Mouse (Mus musculus) v-Abl transformed pro-B cells (cell line): ENCODE data around the gene Csf3r.

ENCODE experiments used
- in situ Hi-C, 2 experiments: fragments of 400-800 bp; cut with MboI; formaldehyde crosslinking; loops; one replicate each; pipeline ENCODE4 v1.15.1; 2025; ENCODE audit not compliant: unreplicated experiment in 2 of 2

Csf3r gene

DNA sequence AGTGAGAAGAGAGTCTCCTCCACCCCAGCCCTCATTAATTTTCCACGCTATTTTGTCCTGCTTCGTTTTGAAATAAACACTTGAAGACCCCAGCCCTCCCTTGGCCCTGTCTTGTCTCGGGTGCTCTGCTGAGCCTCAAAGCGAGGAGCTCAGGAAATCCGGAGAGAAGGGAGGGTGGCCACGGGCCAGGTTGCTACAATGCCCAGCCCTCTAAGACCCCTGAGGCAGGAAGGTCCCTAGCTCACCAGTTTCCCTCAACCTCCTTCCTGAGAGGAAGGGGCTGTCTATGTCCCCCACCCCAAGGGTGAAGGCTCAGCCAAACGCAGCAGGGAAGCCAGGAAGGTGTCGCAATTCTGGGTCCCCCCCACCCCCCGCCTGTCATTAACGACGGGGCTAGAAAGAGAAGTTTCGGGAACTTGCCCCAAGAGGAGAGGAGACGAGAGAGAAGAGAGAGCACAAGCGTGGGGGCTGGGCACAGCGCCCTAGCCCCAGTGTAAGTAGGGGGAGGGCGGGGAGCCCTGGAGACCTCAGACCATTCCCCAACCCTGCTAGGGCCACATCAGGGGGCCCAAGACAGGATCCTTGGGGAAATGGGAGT, at the start of gene Csf3r:
Gene Csf3r (plus strand): TSS at position 248 of the 598 bp plus-strand sequence.
- in situ Hi-C loops: no loop called here

DNA sequence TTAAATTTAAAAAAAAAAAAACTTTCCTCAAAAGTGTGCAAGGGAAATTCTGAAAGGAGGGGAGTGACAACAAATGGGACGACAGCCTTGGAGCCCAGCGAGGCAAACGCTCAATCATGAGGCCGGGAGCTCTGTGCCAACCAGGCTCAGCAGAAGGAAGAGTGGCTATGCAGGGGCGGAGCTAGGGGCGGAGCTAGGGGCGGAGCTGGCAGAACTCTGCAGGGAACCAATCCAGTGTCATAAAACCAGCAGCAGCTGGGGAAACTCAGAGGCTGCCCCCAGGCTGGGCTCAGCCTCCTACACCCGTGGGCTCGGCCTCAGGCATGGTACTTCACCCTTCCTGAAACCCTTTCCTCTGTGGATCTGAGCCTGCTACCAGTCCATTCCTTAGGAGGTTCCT, 46.6 kb upstream of the Csf3r start:
- in situ Hi-C loops: loop anchor here in 1 of 2 experiments (25.0 kb wide), 1 partner anchor 1315 kb away; the partner anchor contains the start of gene Pou3f1

- in situ Hi-C loops: loop anchor here in 1 of 2 experiments (25.0 kb wide), 1 partner anchor 1321 kb away; the partner anchor contains the start of gene Pou3f1
Measured at GRCm38 (mm10) chr4:125983279-125983678, 41.1 kb upstream of the Csf3r start.

DNA sequence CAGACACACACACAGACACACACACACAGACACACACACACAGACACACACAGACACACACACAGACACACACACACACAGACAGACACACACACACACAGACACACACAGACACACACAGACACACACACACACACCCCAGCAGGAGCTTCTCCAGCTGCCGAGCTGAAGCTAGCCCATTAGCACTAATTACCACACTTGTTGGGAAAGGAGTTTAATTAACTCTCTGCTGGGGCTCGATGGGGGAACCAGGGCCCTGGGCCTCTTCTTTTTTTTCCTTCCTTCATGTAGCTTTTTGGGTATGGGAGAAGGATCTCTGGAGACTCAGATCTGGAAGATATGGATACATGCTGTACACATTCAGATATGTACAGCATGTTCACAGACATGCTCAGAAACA, 38.6 kb upstream of the Csf3r start:
- in situ Hi-C loops: loop anchor here in 1 of 2 experiments (25.0 kb wide), 1 partner anchor 1323 kb away; the partner anchor contains the start of gene Pou3f1

- in situ Hi-C loops: loop anchor here in 1 of 2 experiments (25.0 kb wide), 1 partner anchor 1325 kb away; the partner anchor contains the start of gene Pou3f1
Measured at GRCm38 (mm10) chr4:125987071-125987470, 37.3 kb upstream of the Csf3r start.

DNA sequence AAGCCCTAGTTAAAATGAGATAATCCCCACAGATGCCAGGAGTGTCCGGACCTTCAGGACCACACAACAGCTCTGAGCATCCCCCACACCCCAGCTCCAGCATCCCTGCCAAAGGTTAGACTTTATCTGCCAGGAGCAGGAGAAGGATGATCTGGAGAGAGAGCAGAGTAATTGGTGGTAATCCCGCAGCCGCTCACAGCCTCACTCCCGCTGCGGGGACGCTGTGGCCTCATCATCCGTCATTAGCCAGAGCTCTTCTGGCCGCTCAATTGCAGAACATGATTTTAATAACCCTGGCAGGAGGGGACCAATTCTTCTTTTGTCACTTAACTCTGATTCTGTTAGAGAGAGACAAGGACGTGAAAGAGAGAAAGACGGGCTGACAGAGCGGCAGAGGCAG, 35.3 kb upstream of the Csf3r start:
- in situ Hi-C loops: loop anchor here in 1 of 2 experiments (25.0 kb wide), 1 partner anchor 1327 kb away; the partner anchor contains the start of gene Pou3f1

GRCm38 (mm10) chr4:125990143-125990542, 34.2 kb upstream of the Csf3r start:
- in situ Hi-C loops: loop anchor here in 1 of 2 experiments (25.0 kb wide), 1 partner anchor 1328 kb away; the partner anchor contains the start of gene Pou3f1

GRCm38 (mm10) chr4:125992206-125992605, 32.1 kb upstream of the Csf3r start:
- in situ Hi-C loops: loop anchor here in 1 of 2 experiments (25.0 kb wide), 1 partner anchor 1330 kb away; the partner anchor contains the start of gene Pou3f1

DNA sequence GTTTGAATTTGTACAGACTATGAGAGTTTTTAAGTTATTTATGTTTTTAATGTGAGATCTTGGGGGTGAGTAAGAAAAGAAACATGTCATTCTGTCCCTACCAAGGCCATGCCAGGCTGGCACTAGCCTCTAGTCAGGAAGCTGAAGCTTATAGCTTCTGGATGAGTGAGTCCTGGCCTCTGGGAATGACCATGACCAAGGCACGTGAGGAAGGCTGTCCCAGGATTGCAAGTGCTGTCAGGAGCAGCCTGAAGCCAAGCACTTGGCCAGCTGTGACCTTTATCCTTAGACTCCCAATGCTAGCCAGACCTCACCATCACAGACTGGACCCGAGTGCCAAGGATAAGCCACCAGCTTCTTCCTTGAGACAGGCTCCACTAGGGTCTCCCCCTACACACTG, 31.4 kb upstream of the Csf3r start:
- in situ Hi-C loops: loop anchor here in 1 of 2 experiments (25.0 kb wide), 1 partner anchor 1331 kb away; the partner anchor contains the start of gene Pou3f1

DNA sequence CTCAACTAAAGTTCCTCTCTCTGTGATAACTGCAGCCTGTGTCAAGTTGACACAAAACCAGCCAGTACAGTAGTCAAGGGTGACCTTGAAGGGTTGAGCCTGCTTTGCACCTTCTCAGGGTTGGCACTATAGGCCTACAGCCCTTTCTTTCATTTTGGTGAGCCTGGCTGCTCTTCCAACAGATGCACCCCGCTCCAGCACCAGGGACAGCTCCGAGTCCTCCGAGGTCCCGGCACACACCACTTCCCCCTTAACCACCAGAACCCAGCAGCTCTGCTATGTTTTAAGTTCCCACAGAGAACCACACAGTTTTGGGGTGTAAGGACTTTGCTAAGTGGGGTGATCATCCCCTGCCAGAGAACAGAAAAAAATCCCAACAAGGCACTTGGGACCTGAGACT, 27.8 kb upstream of the Csf3r start:
- in situ Hi-C loops: loop anchor here in 1 of 2 experiments (25.0 kb wide), 1 partner anchor 1334 kb away; the partner anchor contains the start of gene Pou3f1

- in situ Hi-C loops: loop anchor here in 1 of 2 experiments (25.0 kb wide), 1 partner anchor 1336 kb away; the partner anchor contains the start of gene Pou3f1
Measured at GRCm38 (mm10) chr4:125997826-125998225, 26.5 kb upstream of the Csf3r start.

DNA sequence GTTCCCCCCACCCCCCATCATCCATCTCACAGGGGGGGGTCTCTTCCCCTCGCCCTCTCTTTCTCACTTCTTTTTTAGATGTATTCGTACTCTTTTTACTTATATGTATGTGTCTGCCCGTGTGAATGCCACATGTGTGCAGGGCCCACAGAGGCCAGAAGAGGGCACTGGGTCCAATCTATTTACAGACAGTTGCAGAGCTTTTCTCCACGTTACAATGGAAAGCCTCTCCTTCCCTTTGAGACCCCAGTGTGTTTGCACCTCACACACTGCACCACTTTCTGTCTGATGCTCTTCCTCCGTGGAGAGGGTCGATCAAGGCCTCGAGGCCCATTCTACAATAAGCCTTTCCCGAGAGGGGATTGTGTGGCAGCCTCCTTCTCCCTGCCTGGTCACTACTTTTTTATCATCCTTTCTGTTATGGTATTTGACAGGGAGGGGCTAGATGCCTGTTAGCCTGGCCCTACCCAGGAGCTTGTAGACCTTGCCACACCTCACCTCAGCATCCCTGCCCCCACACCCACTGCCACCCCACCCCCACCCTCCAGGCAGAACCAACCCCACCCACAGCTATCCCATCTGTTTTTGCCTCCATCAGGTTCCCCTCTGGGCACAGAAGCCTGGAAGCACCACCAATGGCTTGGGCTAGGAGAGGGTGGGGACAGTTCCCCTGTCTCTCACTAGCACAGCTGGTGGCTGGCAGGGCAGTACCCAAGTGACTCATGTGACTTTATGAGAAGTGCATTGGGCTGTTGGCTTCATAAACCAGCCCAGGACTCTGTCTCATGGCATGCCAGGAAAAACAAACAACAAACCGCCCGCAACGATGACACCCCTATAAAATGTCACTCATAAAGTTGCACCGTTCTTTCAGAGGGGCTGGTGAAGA, 22.8 kb upstream of the Csf3r start:
- in situ Hi-C loops: no loop called here

GRCm38 (mm10) chr4:126017676-126018332, 6.5 kb upstream of the Csf3r start:
- in situ Hi-C loops: no loop called here

DNA sequence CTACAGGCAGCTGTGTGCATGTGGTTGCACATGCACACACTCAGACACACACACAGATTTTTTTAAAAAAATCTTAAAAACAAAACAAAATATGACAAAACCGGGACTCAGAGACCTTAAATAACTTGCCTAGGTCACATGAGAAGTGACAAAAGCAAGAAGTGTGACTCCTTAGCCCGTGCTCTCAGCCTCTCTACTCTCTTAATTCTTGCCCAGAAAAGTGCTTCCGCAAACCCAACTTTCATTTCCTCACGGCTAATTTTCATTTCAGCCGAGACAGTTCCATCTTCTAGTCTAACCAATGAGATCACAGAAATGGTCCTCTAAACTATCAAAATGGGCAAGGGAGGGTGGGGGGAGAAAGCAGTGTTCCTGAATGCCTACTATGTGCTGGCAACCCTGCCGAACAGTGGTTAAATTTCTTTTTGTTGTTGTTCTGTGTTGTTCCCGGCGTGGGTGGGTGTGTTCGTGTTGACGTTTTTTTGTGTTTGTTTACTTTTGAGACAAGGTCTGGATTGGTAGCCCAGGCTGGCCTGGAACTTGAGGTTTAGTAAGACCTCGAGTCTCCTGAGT, 5.3 kb upstream of the Csf3r start:
- in situ Hi-C loops: no loop called here

- in situ Hi-C loops: no loop called here
Measured at GRCm38 (mm10) chr4:126025801-126026200, 1.5 kb downstream of the Csf3r start.

DNA sequence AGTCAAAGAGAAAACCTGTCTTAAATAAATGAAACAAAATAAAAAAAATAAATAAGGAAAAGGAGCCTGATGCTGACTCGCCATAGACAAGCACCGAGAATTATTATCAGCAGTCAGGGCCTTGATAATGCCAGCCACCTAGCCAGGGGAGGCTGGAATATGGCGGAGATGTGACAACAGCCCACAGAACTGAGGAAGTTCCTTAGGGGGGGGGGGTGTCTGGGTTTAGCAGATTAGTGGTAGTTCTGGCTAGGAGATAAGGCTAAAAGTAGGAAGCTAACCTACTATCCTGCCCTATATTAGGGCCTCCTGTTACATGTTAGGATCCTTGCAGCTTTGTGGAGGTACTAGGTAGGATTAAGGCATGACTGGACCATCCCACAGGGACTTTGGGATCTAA, 3.6 kb downstream of the Csf3r start:
- in situ Hi-C loops: no loop called here

DNA sequence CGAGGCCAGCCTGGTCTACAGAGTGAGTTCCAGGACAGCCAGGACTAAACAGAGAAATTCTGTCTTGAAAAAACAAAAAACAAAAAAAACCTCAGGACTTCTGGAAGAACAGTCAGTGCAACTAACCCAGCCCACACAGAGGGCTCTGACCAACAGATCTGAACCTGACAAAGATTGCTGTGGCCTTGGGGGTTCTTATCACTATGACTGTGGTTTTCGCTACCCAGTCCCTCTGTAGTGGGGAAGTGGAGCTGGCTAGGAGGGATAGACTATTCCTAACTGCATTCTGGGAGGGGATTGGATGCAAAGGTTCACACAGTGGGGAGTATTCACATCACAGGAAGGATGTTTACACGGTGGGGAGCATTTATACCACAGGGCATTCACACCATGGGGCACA, 4.7 kb downstream of the Csf3r start:
- in situ Hi-C loops: no loop called here

- in situ Hi-C loops: no loop called here
Measured at GRCm38 (mm10) chr4:126030705-126031104, 6.4 kb downstream of the Csf3r start.

DNA sequence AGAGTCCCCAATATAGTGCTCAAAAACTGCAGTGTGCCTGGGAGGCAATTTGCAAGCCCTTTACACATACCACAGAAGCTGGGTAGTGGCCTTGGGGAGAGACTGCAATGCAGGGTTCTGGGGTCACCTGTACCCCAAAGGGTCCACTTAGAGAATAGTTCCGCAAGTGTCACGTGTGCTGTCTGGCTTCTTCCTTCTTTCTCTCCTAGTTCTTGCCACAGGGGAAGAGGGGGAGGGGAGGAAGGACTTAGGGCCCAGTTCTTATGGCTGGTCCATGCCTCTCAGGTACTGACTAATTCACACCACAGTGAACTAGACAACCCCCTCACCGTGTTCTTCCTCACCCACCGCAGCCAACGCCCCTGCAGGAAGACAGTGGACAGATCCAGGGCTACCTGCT, 11.1 kb downstream of the Csf3r start:
- in situ Hi-C loops: no loop called here
